Mouse (Mus musculus): Measurements from ENCODE around the gene Themis3. TPM values are rescaled to one million over a fixed set of nuclear protein-coding genes. Genes with fewer than 3 reads are reported as not detected.

The Themis3 gene
- polyA plus RNA-seq, 1 experiment from 2014 or later, result not detected

DNA sequence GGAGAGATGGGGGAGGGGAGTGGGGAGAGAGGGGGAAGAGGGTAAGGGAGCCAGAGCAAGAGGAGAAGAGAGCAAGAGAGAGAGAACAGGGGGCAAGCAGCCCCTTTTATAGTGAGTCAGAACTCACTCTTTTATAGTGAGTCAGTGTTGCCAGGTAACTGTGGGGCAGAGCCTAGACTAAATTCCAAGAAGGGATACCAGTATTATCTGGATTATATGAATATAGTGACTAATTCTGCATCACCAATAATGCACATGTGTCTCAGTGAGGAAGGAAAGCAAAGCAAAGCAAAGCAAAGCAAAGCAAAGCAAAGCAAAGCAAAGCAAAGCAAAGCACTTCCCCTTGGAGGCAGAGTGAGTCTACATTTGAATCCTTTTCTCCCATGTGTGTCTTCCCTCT is 835 bp upstream of the Themis3 start:
- H3K27me3 ChIP-seq (ENCODE audit: control insufficient read depth, insufficient read depth, low read length), result no peaks in the 10 kb centered on the region
- no peak for ATAC-seq (replicated peaks; ENCODE audit: insufficient number of reproducible peaks, low FRiP score, low TSS enrichment, low read depth)
- no peak overlapping the region for H3K4me3 ChIP-seq (ENCODE audit: low read depth, low read length)
- no peak overlapping the region for H3K27ac ChIP-seq (replicated peaks; ENCODE audit: low read depth, low read length)
- DNase-seq (ENCODE audit: low spot score), result no peak
- H3K9ac ChIP-seq (replicated peaks; ENCODE audit: low read length), result no peak overlapping the region
- no peaks in the 10 kb centered on the region for H3K4me1 ChIP-seq (ENCODE audit: control insufficient read depth, insufficient read depth, low read length)
- no peak overlapping the region for H3K4me2 ChIP-seq (ENCODE audit: low read depth, low read length)
- H3K36me3 ChIP-seq (replicated peaks; ENCODE audit: control insufficient read depth, insufficient read depth, low read depth, low read length), result no peaks in the 10 kb centered on the region
- H3K9me3 ChIP-seq (replicated peaks; ENCODE audit: control insufficient read depth, low read length), result no peaks in the 10 kb centered on the region

DNA sequence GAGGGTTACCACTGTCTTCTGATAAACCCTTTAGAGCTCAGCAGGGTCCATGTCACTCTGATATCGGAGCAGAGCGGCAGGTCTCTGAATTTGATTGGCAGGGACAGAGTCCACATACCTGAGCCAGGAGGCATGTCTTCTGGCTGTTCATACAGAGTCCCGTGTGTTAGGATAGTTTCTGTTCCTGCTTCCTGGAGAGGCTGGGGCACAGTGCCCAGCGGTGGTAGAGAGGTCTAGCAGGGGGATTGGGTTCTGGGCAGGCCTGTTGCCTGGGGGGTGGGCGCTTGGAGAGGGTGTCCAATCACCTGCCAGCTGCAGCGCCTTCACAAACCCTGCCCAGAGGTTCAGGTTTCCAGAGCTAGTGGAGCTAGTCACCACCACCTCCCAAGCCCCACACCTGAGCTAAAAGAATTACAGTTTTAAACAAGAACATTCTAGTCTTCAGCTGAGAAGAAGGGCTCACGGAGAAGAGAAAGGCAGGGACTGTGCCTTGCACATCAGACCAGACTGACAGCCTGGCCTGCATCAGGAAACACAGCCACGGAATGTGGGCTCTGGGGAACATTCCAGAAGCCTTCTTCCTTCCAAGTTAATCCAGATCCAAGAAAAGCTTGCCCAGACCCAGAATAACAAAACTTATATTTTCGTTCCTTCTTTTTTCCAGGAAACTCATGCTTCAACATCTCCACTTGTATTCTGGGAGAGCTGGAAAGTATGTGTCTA is 3.9 kb downstream of the Themis3 start:
- no peak for DNase-seq (ENCODE audit: low spot score)
- H3K4me3 ChIP-seq (ENCODE audit: low read depth, low read length), result no peak overlapping the region
- no peak overlapping the region for H3K9ac ChIP-seq (replicated peaks; ENCODE audit: low read length)
- 66% methylated on average over 9 of the region's 9 CpGs for WGBS
- no peaks in the 10 kb centered on the region for H3K36me3 ChIP-seq (replicated peaks; ENCODE audit: control insufficient read depth, insufficient read depth, low read depth, low read length)
- no peaks in the 10 kb centered on the region for H3K27me3 ChIP-seq (ENCODE audit: control insufficient read depth, insufficient read depth, low read length)
- H3K4me2 ChIP-seq (ENCODE audit: low read depth, low read length), result no peak overlapping the region
- H3K9me3 ChIP-seq (replicated peaks; ENCODE audit: control insufficient read depth, low read length), result no peaks in the 10 kb centered on the region
- no peak for ATAC-seq (replicated peaks; ENCODE audit: insufficient number of reproducible peaks, low FRiP score, low TSS enrichment, low read depth)
- H3K4me1 ChIP-seq (ENCODE audit: control insufficient read depth, insufficient read depth, low read length), result no peaks in the 10 kb centered on the region
- H3K27ac ChIP-seq (replicated peaks; ENCODE audit: low read depth, low read length), result no peak overlapping the region

DNA sequence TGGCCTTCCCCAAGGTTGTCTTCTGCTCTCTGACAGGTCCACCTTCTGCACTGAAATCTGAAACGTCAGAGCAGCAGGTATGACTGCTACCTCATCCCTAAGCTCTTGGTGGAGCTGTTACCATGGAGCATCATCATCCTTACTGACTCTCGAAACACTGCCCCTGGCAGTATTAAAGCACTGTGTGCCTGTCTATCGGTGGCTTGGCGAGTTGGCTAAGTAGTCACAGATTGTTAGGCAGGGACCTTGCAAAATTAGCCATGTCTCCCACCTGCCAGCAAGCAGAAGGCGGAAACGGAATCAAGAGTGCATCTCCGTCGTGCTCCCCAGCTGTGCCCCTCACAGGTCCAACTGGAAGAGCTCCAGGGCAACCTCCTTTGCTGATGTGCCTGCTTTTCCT is 4.6 kb downstream of the Themis3 start:
- H3K4me2 ChIP-seq (ENCODE audit: low read depth, low read length), result no peak overlapping the region
- H3K27ac ChIP-seq (replicated peaks; ENCODE audit: low read depth, low read length), result no peak overlapping the region
- H3K4me1 ChIP-seq (ENCODE audit: control insufficient read depth, insufficient read depth, low read length), result no peaks in the 10 kb centered on the region
- no peaks in the 10 kb centered on the region for H3K27me3 ChIP-seq (ENCODE audit: control insufficient read depth, insufficient read depth, low read length)
- DNase-seq (ENCODE audit: low spot score), result no peak
- WGBS, result 76% methylated on average over 8 of the region's 8 CpGs
- ATAC-seq (replicated peaks; ENCODE audit: insufficient number of reproducible peaks, low FRiP score, low TSS enrichment, low read depth), result no peak
- H3K9me3 ChIP-seq (replicated peaks; ENCODE audit: control insufficient read depth, low read length), result no peaks in the 10 kb centered on the region
- H3K36me3 ChIP-seq (replicated peaks; ENCODE audit: control insufficient read depth, insufficient read depth, low read depth, low read length), result no peaks in the 10 kb centered on the region
- H3K9ac ChIP-seq (replicated peaks; ENCODE audit: low read length), result no peak overlapping the region
- H3K4me3 ChIP-seq (ENCODE audit: low read depth, low read length), result no peak overlapping the region

DNA sequence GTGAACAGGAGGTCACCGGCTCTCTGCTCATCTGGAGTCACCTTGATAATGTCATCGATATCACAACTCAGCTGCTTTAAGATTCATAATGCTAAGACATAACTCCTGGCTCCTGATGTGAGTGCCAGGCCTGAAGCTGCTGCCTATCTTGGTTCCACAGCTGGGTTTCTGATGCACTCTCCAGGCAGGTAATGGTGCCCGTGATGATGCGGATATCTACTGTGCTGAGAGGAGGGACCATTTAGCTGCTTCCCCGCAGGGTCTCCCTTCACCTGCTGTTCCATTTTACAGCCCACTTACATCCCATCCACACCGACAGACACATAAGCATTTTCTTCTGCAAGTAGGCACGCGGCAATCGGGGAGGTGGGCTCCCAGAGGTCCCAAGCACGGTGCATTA is 7.7 kb downstream of the Themis3 start:
- Histone ChIP-seq H3K9me3 (replicated peaks; ENCODE audit: control insufficient read depth, low read length) (no peaks in the 10 kb centered on the region), H3K4me3 (ENCODE audit: low read depth, low read length) (no peak overlapping the region), H3K4me1 (ENCODE audit: control insufficient read depth, insufficient read depth, low read length) (no peaks in the 10 kb centered on the region), H3K36me3 (replicated peaks; ENCODE audit: control insufficient read depth, insufficient read depth, low read depth, low read length) (no peaks in the 10 kb centered on the region), H3K4me2 (ENCODE audit: low read depth, low read length) (no peak overlapping the region), H3K9ac (replicated peaks; ENCODE audit: low read length) (no peak overlapping the region), H3K27ac (replicated peaks; ENCODE audit: low read depth, low read length) (no peak overlapping the region), H3K27me3 (ENCODE audit: control insufficient read depth, insufficient read depth, low read length) (no peaks in the 10 kb centered on the region)
- DNase-seq (ENCODE audit: low spot score) (no peak), ATAC-seq (replicated peaks; ENCODE audit: insufficient number of reproducible peaks, low FRiP score, low TSS enrichment, low read depth) (no peak)
- 87% methylated on average over 10 of the region's 10 CpGs for WGBS

DNA sequence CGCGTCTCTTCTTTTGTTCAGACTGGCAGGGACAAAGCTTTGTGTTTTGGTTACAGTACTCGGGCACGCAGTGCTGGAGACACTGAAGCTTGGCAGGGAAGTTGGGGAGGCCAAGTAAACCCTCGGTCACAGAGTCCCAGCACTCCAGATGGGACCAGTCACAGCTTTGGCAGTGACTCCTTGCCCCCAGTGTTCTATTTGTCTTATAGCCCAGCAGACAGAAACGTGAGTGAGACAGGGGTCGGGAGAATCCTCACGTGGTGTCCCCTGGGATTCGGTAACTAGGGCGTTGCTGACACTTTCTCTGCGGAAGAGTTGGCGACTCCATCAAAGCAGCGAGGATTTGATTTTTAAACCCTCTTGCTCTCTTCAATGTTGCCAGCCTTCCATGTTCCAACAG is 8.3 kb downstream of the Themis3 start:
- Histone ChIP-seq H3K4me1 (ENCODE audit: control insufficient read depth, insufficient read depth, low read length) (no peaks in the 10 kb centered on the region), H3K9me3 (replicated peaks; ENCODE audit: control insufficient read depth, low read length) (no peaks in the 10 kb centered on the region), H3K4me2 (ENCODE audit: low read depth, low read length) (no peak overlapping the region), H3K9ac (replicated peaks; ENCODE audit: low read length) (no peak overlapping the region), H3K36me3 (replicated peaks; ENCODE audit: control insufficient read depth, insufficient read depth, low read depth, low read length) (no peaks in the 10 kb centered on the region), H3K4me3 (ENCODE audit: low read depth, low read length) (no peak overlapping the region), H3K27me3 (ENCODE audit: control insufficient read depth, insufficient read depth, low read length) (no peaks in the 10 kb centered on the region), H3K27ac (replicated peaks; ENCODE audit: low read depth, low read length) (no peak overlapping the region)
- DNase-seq (ENCODE audit: low spot score) (no peak), ATAC-seq (replicated peaks; ENCODE audit: insufficient number of reproducible peaks, low FRiP score, low TSS enrichment, low read depth) (no peak)
- 86% methylated on average over 13 of the region's 13 CpGs for WGBS

DNA sequence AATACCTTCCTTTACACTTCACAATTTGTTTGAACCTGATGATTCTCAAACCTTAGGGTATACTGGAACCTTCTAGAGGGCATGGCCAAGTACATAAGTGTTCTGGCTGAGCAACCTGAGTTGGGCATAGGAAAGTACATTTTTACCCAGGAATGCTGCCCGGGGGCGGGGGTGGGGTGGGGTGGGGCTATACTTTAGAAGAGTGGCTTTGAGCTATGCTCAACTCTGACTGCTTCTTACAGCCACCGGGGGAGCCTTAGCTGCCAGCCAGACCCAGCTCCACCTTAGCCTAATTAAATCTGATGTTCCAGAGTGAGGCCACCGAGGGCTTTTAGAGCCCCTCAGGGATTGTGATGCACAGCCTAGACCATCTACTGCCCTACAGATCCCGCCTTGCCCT is 13.4 kb downstream of the Themis3 start:
- DNase-seq (ENCODE audit: low spot score), result no peak
- WGBS, result 74% methylated on average over 5 of the region's 5 CpGs
- no peak for ATAC-seq (replicated peaks; ENCODE audit: insufficient number of reproducible peaks, low FRiP score, low TSS enrichment, low read depth)

DNA sequence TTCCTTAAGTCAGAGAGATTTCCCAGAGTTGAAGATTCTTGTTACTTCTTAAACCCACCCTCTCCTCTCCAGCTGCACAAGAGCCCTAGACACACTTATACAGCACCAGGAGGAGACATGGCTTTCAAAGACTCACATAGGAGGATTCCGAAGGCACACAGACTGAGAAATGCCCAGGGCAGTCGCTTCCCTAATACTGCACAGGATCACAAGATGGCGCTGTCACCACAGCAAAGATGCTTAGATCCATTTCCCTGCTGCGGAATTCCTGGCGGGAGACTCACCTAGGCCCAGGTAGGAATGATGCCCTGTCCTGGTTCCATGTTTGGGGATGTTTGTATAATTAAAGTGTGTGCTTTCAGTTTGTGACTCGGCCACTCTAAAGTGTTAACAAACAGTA is 16.4 kb downstream of the Themis3 start:
- H3K4me3 ChIP-seq (ENCODE audit: low read depth, low read length), result no peak overlapping the region
- H3K36me3 ChIP-seq (replicated peaks; ENCODE audit: control insufficient read depth, insufficient read depth, low read depth, low read length), result no peaks in the 10 kb centered on the region
- no peak for ATAC-seq (replicated peaks; ENCODE audit: insufficient number of reproducible peaks, low FRiP score, low TSS enrichment, low read depth)
- H3K9me3 ChIP-seq (replicated peaks; ENCODE audit: control insufficient read depth, low read length), result no peaks in the 10 kb centered on the region
- peak; percentile 78 for DNase-seq (ENCODE audit: low spot score)
- H3K27ac ChIP-seq (replicated peaks; ENCODE audit: low read depth, low read length), result no peak overlapping the region
- no peaks in the 10 kb centered on the region for H3K4me1 ChIP-seq (ENCODE audit: control insufficient read depth, insufficient read depth, low read length)
- 18% methylated on average over 6 of the region's 6 CpGs for WGBS
- no peaks in the 10 kb centered on the region for H3K27me3 ChIP-seq (ENCODE audit: control insufficient read depth, insufficient read depth, low read length)
- H3K9ac ChIP-seq (replicated peaks; ENCODE audit: low read length), result no peak overlapping the region
- H3K4me2 ChIP-seq (ENCODE audit: low read depth, low read length), result no peak overlapping the region

More for the DNA sequence above, 13.4 kb downstream of the Themis3 start:
- Histone ChIP-seq H3K9ac (replicated peaks; ENCODE audit: low read length) (no peak overlapping the region), H3K27me3 (ENCODE audit: control insufficient read depth, insufficient read depth, low read length) (no peaks in the 10 kb centered on the region), H3K27ac (replicated peaks; ENCODE audit: low read depth, low read length) (no peak overlapping the region), H3K9me3 (replicated peaks; ENCODE audit: control insufficient read depth, low read length) (no peaks in the 10 kb centered on the region), H3K4me3 (ENCODE audit: low read depth, low read length) (no peak overlapping the region), H3K36me3 (replicated peaks; ENCODE audit: control insufficient read depth, insufficient read depth, low read depth, low read length) (no peaks in the 10 kb centered on the region), H3K4me2 (ENCODE audit: low read depth, low read length) (no peak overlapping the region), H3K4me1 (ENCODE audit: control insufficient read depth, insufficient read depth, low read length) (no peaks in the 10 kb centered on the region)

DNA sequence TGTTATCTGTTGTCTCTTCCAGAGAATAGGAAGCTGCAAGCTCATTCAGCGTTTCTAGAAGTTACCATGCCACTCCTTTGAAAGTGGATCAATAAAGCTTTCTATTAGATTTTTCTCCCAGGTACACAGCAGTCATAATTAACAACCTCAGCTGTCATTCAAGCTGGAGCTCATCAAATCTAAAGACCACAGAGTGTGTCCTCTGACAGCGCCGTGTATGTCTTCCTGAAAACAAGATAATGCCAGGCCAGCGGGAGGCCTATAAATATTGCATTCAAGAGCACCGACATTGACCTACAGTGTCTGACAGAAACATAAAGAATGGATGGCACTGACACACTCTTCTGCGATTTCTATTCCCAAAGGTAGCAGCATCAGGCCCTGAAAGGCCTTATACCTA is 16.9 kb downstream of the Themis3 start:
- 77% methylated on average over 6 of the region's 6 CpGs for WGBS
- H3K9me3 ChIP-seq (replicated peaks; ENCODE audit: control insufficient read depth, low read length), result no peaks in the 10 kb centered on the region
- H3K4me3 ChIP-seq (ENCODE audit: low read depth, low read length), result no peak overlapping the region
- no peak overlapping the region for H3K4me2 ChIP-seq (ENCODE audit: low read depth, low read length)
- H3K36me3 ChIP-seq (replicated peaks; ENCODE audit: control insufficient read depth, insufficient read depth, low read depth, low read length), result no peaks in the 10 kb centered on the region
- H3K27ac ChIP-seq (replicated peaks; ENCODE audit: low read depth, low read length), result no peak overlapping the region
- H3K9ac ChIP-seq (replicated peaks; ENCODE audit: low read length), result no peak overlapping the region
- no peak for DNase-seq (ENCODE audit: low spot score)
- ATAC-seq (replicated peaks; ENCODE audit: insufficient number of reproducible peaks, low FRiP score, low TSS enrichment, low read depth), result no peak
- no peaks in the 10 kb centered on the region for H3K27me3 ChIP-seq (ENCODE audit: control insufficient read depth, insufficient read depth, low read length)
- no peaks in the 10 kb centered on the region for H3K4me1 ChIP-seq (ENCODE audit: control insufficient read depth, insufficient read depth, low read length)
